Mouse (Mus musculus) thymus, adult 2 months (tissue): ENCODE measurements at regions not wholly inside any gene's neighbourhood (a gene's known extent, or its start where the extent isn't known, plus 50 kb on each side); places are given as distances from the start of the nearest gene placed in this dataset.

Experiments used
- CTCF ChIP-seq: fragments of 200-500 bp; IDR thresholded peaks from 2 replicates; pipeline ENCODE4 v1.5.1; 2012; ENCODE audit warnings: mild to moderate bottlenecking, control low read depth, low read length, moderate library complexity, borderline replicate concordance; ENCODE audit not compliant: control insufficient read depth, poor library complexity, insufficient read depth; ENCODE audit errors: extremely low read depth
- POLR2A ChIP-seq: fragments of 200-500 bp; IDR thresholded peaks from 2 replicates; pipeline ENCODE4 v1.6.1; 2012; ENCODE audit warnings: mild to moderate bottlenecking, low read length, control low read depth, moderate library complexity; ENCODE audit not compliant: control insufficient read depth, poor library complexity, insufficient read depth; ENCODE audit errors: extremely low read depth

DNA sequence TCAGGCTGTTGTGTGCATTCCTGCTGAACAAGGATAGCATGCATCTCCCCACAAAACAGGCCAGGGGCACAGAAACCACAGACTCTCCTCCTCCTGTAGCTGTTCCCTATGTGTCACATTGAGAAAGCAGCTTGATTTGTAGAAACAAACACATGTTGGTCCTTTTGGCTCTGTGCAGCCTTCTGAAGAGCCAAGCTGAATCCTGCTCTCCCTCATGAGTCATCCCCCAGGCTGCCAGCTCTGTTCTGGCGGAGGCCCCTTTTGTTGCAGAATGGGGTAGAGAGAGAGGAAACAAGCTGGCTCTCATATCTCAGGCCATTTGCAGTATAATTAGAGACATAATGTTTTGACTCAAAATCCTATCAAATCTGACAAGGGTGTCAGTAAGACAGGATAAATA is 383.4 kb upstream of the Prkcq start:
- TF ChIP-seq CTCF (no peak), POLR2A (no peak)
